Comparison of ENCODE assay signal across 8 mouse cellular contexts in genomic region chr8:70130066-70130465, GRCm38 (mm10). TPM values are rescaled to one million over a fixed set of nuclear protein-coding genes. Genes with fewer than 3 reads are reported as not detected.
DNase-seq lines count a peak whose midpoint lies in the region; ATAC-seq lines count a peak whose summit lies in the region.
"Had no signal": no experiment of that assay in that cellular context is flagged by ENCODE, and none has a peak within 500 bp of the region (broad histone marks: within the 10 kb centered on the region; RNA-seq: fewer than 3 reads in every experiment).

No protein-coding gene starts in this region.

- no peak for ATAC-seq in heart, embryonic 16.5 days (replicated peaks; ENCODE audit: extremely low read depth, insufficient read depth, low FRiP score)
- no peak for ATAC-seq in midbrain, embryonic 13.5 days
- ATAC-seq in midbrain, embryonic 11.5 days (ENCODE audit: low FRiP score), result no peak
- no peak for ATAC-seq in forebrain, embryonic 16.5 days

- no peak overlapping the region for H3K4me2 ChIP-seq in heart, embryonic 16.5 days (ENCODE audit: low read depth, low read length)
- H3K4me2 ChIP-seq in midbrain, embryonic 13.5 days (replicated peaks), result no peak overlapping the region
- H3K4me2 ChIP-seq in midbrain, embryonic 11.5 days, result no peak overlapping the region
- no peak overlapping the region for H3K4me2 ChIP-seq in forebrain, embryonic 16.5 days (ENCODE audit: low read length)

- WGBS in heart, embryonic 16.5 days, result 81% methylated on average over 3 of the region's 3 CpGs
- 77% methylated on average over 3 of the region's 3 CpGs for WGBS in midbrain, embryonic 13.5 days
- WGBS in midbrain, embryonic 11.5 days, result 71% methylated on average over 3 of the region's 3 CpGs
- 92% methylated on average over 3 of the region's 3 CpGs for WGBS in forebrain, embryonic 16.5 days

- no peak overlapping the region for H3K4me3 ChIP-seq in heart, embryonic 16.5 days (ENCODE audit: low read length)
- H3K4me3 ChIP-seq in midbrain, embryonic 13.5 days (replicated peaks), result no peak overlapping the region
- H3K4me3 ChIP-seq in midbrain, embryonic 11.5 days (ENCODE audit: low read depth, low read length), result no peak overlapping the region
- no peak overlapping the region for H3K4me3 ChIP-seq in forebrain, embryonic 16.5 days (replicated peaks; ENCODE audit: low read length)

- no peak overlapping the region for H3K9ac ChIP-seq in heart, embryonic 16.5 days (ENCODE audit: low read length)
- H3K9ac ChIP-seq in midbrain, embryonic 13.5 days (replicated peaks), result no peak overlapping the region
- no peak overlapping the region for H3K9ac ChIP-seq in midbrain, embryonic 11.5 days (ENCODE audit: low read length)
- no peak overlapping the region for H3K9ac ChIP-seq in forebrain, embryonic 16.5 days (replicated peaks; ENCODE audit: low read depth, low read length)
- H3K9ac ChIP-seq: liver, embryonic 15.5 days had no signal

- H3K4me1 ChIP-seq in heart, embryonic 16.5 days (ENCODE audit: control insufficient read depth, insufficient read depth, low read length), result peaks cover 30% of the 10 kb centered on the region
- peaks cover 10% of the 10 kb centered on the region for H3K4me1 ChIP-seq in midbrain, embryonic 13.5 days (replicated peaks)
- H3K4me1 ChIP-seq in midbrain, embryonic 11.5 days (ENCODE audit: control insufficient read depth, insufficient read depth, low read length), result peaks cover 4% of the 10 kb centered on the region
- H3K4me1 ChIP-seq in forebrain, embryonic 16.5 days (replicated peaks; ENCODE audit: control insufficient read depth, insufficient read depth, low read length), result peaks cover 30% of the 10 kb centered on the region

- H3K36me3 ChIP-seq in heart, embryonic 16.5 days (ENCODE audit: control insufficient read depth, insufficient read depth), result peaks cover 21% of the 10 kb centered on the region
- peaks cover 24% of the 10 kb centered on the region for H3K36me3 ChIP-seq in midbrain, embryonic 13.5 days
- peaks cover 4% of the 10 kb centered on the region for H3K36me3 ChIP-seq in midbrain, embryonic 11.5 days (ENCODE audit: control insufficient read depth, insufficient read depth, low read length)
- H3K36me3 ChIP-seq in forebrain, embryonic 16.5 days (ENCODE audit: control insufficient read depth, insufficient read depth), result peaks cover 9% of the 10 kb centered on the region

- DNase-seq in heart, postnatal 14 days, result no peak
- no peak for DNase-seq in midbrain, embryonic 11.5 days (ENCODE audit: low spot score, missing footprints)
- no peak for DNase-seq in embryo, embryonic 11 days
- DNase-seq in left cerebral cortex, postnatal 4 days, result no peak

- peak overlapping the region; percentile 90 for H3K27ac ChIP-seq in heart, embryonic 16.5 days (ENCODE audit: low read length)
- H3K27ac ChIP-seq in midbrain, embryonic 13.5 days, result peak overlapping the region; percentile 42
- H3K27ac ChIP-seq in midbrain, embryonic 11.5 days (ENCODE audit: low read depth, low read length), result no peak overlapping the region
- peak overlapping the region; percentile 71 for H3K27ac ChIP-seq in forebrain, embryonic 16.5 days (ENCODE audit: low read length)
- H3K27ac ChIP-seq: liver, embryonic 15.5 days had no signal

- H3K9me3 ChIP-seq in heart, embryonic 16.5 days (replicated peaks; ENCODE audit: control insufficient read depth, low read length), result no peaks in the 10 kb centered on the region
- H3K9me3 ChIP-seq in midbrain, embryonic 13.5 days, result no peaks in the 10 kb centered on the region
- H3K9me3 ChIP-seq in midbrain, embryonic 11.5 days (ENCODE audit: control insufficient read depth, low read length), result no peaks in the 10 kb centered on the region
- H3K9me3 ChIP-seq in forebrain, embryonic 16.5 days (ENCODE audit: control insufficient read depth, low read length), result no peaks in the 10 kb centered on the region
- H3K9me3 ChIP-seq: liver, embryonic 15.5 days had no signal

- intact Hi-C loops in heart, postnatal 14 days (cut with DNase I), result no loop called here
- intact Hi-C loops in left cerebral cortex, postnatal 4 days (cut with DNase I), result no loop called here

- no peaks in the 10 kb centered on the region; the same call in 1 of the 2 replicates for H3K27me3 ChIP-seq in heart, embryonic 16.5 days (ENCODE audit: control insufficient read depth, insufficient read depth, low read length)
- no peaks in the 10 kb centered on the region for H3K27me3 ChIP-seq in midbrain, embryonic 13.5 days
- no peaks in the 10 kb centered on the region for H3K27me3 ChIP-seq in midbrain, embryonic 11.5 days (ENCODE audit: control insufficient read depth, insufficient read depth, low read length)
- H3K27me3 ChIP-seq in forebrain, embryonic 16.5 days (replicated peaks; ENCODE audit: control insufficient read depth, insufficient read depth, low read length), result no peaks in the 10 kb centered on the region

RNA-seq across cellular contexts. Expression of gene Nr2c2ap, which starts 1.1 kb away (rescaled TPM):
- 35.7 and 37.8 TPM in 2 replicates for polyA plus RNA-seq in heart, embryonic 16.5 days (2015; fragmentation: Nextera tagmentation; extraction: Ambion mirVana)
- total RNA-seq in heart, postnatal 14 days (2021), result 1 to 10 TPM; 7.4 to 7.9 TPM
- polyA plus RNA-seq in midbrain, embryonic 13.5 days (2015; fragmentation: Nextera tagmentation; extraction: Ambion mirVana), result 27.2 and 30.4 TPM in 2 replicates
- 14.3 and 16.9 TPM in 2 replicates for polyA plus RNA-seq in midbrain, embryonic 11.5 days (2014; fragmentation: Nextera tagmentation; extraction: Ambion mirVana)
- polyA plus RNA-seq in forebrain, embryonic 16.5 days (2015; fragmentation: Nextera tagmentation; extraction: Ambion mirVana), result 44.0 and 44.8 TPM in 2 replicates
- 10 to 100 TPM; 33.0 to 34.5 TPM for total RNA-seq in left cerebral cortex, postnatal 4 days (2021)

RNA-seq across cellular contexts. Expression of gene Rfxank, which starts 8.9 kb away (rescaled TPM):
- 18.9 and 21.0 TPM in 2 replicates for polyA plus RNA-seq in heart, embryonic 16.5 days (2015; fragmentation: Nextera tagmentation; extraction: Ambion mirVana)
- total RNA-seq in heart, postnatal 14 days (2021), result 10 to 100 TPM; 17.7 to 20.1 TPM
- polyA plus RNA-seq in midbrain, embryonic 13.5 days (2015; fragmentation: Nextera tagmentation; extraction: Ambion mirVana), result 12.5 and 13.4 TPM in 2 replicates
- polyA plus RNA-seq in midbrain, embryonic 11.5 days (2014; fragmentation: Nextera tagmentation; extraction: Ambion mirVana), result 10.8 and 11.7 TPM in 2 replicates
- polyA plus RNA-seq in forebrain, embryonic 16.5 days (2015; fragmentation: Nextera tagmentation; extraction: Ambion mirVana), result 10.5 and 14.4 TPM in 2 replicates
- 10 to 100 TPM; 11.7 to 14.6 TPM for total RNA-seq in left cerebral cortex, postnatal 4 days (2021)

RNA-seq across cellular contexts. Expression of gene Borcs8, which starts 9.2 kb away (rescaled TPM):
- polyA plus RNA-seq in heart, embryonic 16.5 days (2015; fragmentation: Nextera tagmentation; extraction: Ambion mirVana), result 38.0 and 40.1 TPM in 2 replicates
- 10 to 100 TPM; 25.8 to 31.3 TPM for total RNA-seq in heart, postnatal 14 days (2021)
- polyA plus RNA-seq in midbrain, embryonic 13.5 days (2015; fragmentation: Nextera tagmentation; extraction: Ambion mirVana), result 53.0 and 56.5 TPM in 2 replicates
- polyA plus RNA-seq in midbrain, embryonic 11.5 days (2014; fragmentation: Nextera tagmentation; extraction: Ambion mirVana), result 37.4 and 41.3 TPM in 2 replicates
- 48.1 and 60.0 TPM in 2 replicates for polyA plus RNA-seq in forebrain, embryonic 16.5 days (2015; fragmentation: Nextera tagmentation; extraction: Ambion mirVana)
- total RNA-seq in left cerebral cortex, postnatal 4 days (2021), result 10 to 100 TPM; 42.2 to 44.7 TPM

RNA-seq across cellular contexts. Expression of gene Ncan, which starts 9.4 kb away (rescaled TPM):
- 0.13 and 0.22 TPM in 2 replicates for polyA plus RNA-seq in heart, embryonic 16.5 days (2015; fragmentation: Nextera tagmentation; extraction: Ambion mirVana)
- under 1 TPM; 0.02 to 0.07 TPM for total RNA-seq in heart, postnatal 14 days (2021)
- 139 and 146 TPM in 2 replicates for polyA plus RNA-seq in midbrain, embryonic 13.5 days (2015; fragmentation: Nextera tagmentation; extraction: Ambion mirVana)
- 47.2 and 52.4 TPM in 2 replicates for polyA plus RNA-seq in midbrain, embryonic 11.5 days (2014; fragmentation: Nextera tagmentation; extraction: Ambion mirVana)
- 145 and 166 TPM in 2 replicates for polyA plus RNA-seq in forebrain, embryonic 16.5 days (2015; fragmentation: Nextera tagmentation; extraction: Ambion mirVana)
- 100 to 1,000 TPM; 511 to 532 TPM for total RNA-seq in left cerebral cortex, postnatal 4 days (2021)

RNA-seq across cellular contexts. Expression of gene Mef2b, which starts 9.4 kb away (rescaled TPM):
- 0.51 and 1.1 TPM in 2 replicates for polyA plus RNA-seq in heart, embryonic 16.5 days (2015; fragmentation: Nextera tagmentation; extraction: Ambion mirVana)
- total RNA-seq in heart, postnatal 14 days (2021), result under 1 TPM in 1 of 2 experiments, not detected in 1; 0.37 TPM
- 0.26 and 0.59 TPM in 2 replicates for polyA plus RNA-seq in midbrain, embryonic 13.5 days (2015; fragmentation: Nextera tagmentation; extraction: Ambion mirVana)
- 0.23 and 0.40 TPM in 2 replicates for polyA plus RNA-seq in midbrain, embryonic 11.5 days (2014; fragmentation: Nextera tagmentation; extraction: Ambion mirVana)
- 0.34 and 0.81 TPM in 2 replicates for polyA plus RNA-seq in forebrain, embryonic 16.5 days (2015; fragmentation: Nextera tagmentation; extraction: Ambion mirVana)
- total RNA-seq in left cerebral cortex, postnatal 4 days (2021), result under 1 TPM; 0.72 to 0.94 TPM
- polyA plus RNA-seq: liver, embryonic 15.5 days had no signal
